Mouse (Mus musculus): Measurements from ENCODE around the gene Taok3. TPM values are rescaled to one million over a fixed set of nuclear protein-coding genes. Genes with fewer than 3 reads are reported as not detected.

Gene Taok3
- total RNA-seq, 2 experiments from 2014 or later = 4.6 to 6.8 TPM

DNA sequence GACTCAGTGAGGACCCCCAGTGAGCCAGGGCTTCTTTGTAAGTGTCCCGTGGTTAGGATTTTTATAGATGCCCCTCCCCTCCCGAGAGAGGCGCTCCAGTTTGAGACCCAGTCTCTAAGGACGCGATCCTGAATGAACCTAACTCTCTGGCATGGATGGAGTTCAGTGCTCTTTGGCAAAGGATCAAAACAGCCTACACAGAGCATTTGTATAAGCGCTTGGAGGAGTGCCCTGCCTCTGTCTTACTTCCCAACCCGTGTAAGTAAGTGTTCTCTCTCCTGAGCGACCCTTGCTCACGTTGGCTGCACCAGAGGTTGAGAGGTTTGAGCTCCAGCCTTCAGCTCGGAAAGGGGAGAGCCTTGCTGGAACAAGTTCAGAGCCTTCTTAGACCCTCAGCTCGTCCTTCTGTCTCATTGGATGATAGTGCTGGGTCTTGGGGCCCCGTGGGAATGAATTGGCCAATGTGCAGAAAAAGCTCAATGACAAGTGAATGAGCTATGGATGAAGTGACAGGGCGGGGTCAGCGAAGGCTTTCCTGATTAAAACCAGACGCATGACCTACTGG is 33.7 kb downstream of the Taok3 start:
- peak; percentile 71 for DNase-seq
- H3K27ac ChIP-seq = peak overlapping the region; percentile 70
- no peak for TF ChIP-seq CTCF (IDR thresholded peaks at IDR 0.05)
- H3K4me3 ChIP-seq = peak overlapping the region; percentile 31
- intact Hi-C loops (cut with DNase I) = no loop called here

DNA sequence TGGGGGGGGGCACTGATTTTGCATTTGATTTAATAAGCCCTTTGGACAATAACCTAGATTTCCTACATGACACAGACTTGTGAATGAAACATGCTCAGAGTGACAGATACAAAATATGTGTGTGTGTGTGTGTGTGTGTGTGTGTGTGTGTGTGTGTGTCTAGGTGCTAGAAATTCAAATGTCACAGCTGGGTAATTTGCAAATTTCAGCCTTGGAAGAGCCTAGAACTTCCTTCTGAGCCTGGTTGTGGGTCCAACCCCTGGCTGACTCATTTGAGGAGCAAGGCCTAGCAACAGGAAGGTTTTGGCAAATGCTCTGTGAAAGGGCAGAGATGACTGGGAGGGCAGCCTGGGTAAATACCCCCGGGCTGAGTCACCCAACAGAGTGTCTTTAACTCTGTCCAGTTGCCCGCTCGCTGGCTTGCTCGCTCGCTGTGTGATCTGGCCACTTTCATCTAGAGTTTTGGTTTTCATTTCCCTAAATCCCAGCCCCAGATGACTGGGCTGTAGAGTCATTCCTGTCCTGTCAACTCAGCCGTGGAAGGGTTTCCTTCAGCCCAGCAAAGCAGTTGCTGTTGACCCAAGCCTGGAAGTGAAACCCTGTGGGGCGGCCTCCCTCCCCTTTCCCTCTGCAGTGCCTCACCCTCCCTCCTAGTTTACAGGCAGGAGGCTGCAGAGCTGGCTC is 38.5 kb downstream of the Taok3 start:
- intact Hi-C loops (cut with DNase I) = loop anchor here (5.0 kb wide), 1 partner anchor 41 kb away; the partner anchor contains the start of gene Suds3
- peak overlapping the region; percentile 83 for H3K27ac ChIP-seq
- TF ChIP-seq CTCF (IDR thresholded peaks at IDR 0.05) = no peak
- DNase-seq = peak; percentile 70
- H3K4me3 ChIP-seq = peak overlapping the region; percentile 51

DNA sequence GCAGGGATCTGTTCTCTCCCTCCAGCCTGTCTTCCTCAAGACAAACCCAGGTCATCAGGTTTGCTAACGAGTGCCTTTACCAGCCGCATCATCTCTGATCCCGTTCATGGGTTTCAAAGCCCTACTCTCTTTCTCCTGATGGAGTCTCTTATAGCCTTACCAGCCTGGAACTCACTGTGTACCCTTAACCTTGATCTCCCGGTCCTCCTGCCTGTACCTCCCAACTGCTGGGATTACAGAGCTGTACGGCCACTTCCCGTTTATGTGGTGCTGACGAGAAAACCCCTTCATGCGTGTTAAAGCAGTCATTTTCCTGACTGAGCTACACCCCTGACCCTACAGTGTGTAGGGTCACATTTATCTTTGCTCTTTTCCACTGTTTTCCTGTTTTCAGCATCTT is 39.4 kb downstream of the Taok3 start:
- Histone ChIP-seq H3K27ac (peak overlapping the region; percentile 83), H3K4me3 (peak overlapping the region; percentile 51)
- intact Hi-C loops (cut with DNase I) = loop anchor here (5.0 kb wide), 1 partner anchor 42 kb away; the partner anchor contains the start of gene Suds3
- DNase-seq = no peak
- TF ChIP-seq CTCF (IDR thresholded peaks at IDR 0.05) = no peak

DNA sequence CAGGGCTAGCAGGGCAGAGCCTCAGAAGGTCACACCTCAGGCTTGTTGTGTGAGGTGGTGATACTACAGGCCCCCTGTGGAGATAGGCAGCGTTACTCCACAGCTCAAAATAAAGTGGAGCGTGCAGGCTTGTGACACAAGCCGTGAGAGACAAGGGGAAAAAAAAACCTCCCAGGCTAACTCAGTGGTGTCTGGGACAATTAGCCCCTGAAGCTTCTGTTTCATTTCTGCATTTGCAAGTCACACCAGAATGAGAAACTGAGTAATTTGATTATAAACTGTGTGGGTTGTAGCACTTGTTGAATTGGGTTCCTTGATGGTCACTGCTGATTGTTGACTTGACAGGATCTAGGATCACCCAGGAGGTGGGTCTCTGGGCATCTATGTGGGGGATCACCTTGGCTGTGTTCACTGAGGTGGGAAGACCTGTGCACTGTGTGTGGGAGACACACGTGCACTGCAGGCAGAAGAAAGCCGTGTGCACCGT is 39.9 kb downstream of the Taok3 start:
- DNase-seq = no peak
- intact Hi-C loops (cut with DNase I) = loop anchor here (5.0 kb wide), 1 partner anchor 43 kb away; the partner anchor contains the start of gene Suds3
- TF ChIP-seq CTCF (IDR thresholded peaks at IDR 0.05) = no peak
- Histone ChIP-seq H3K4me3 (no peak overlapping the region), H3K27ac (peak overlapping the region; percentile 83)

DNA sequence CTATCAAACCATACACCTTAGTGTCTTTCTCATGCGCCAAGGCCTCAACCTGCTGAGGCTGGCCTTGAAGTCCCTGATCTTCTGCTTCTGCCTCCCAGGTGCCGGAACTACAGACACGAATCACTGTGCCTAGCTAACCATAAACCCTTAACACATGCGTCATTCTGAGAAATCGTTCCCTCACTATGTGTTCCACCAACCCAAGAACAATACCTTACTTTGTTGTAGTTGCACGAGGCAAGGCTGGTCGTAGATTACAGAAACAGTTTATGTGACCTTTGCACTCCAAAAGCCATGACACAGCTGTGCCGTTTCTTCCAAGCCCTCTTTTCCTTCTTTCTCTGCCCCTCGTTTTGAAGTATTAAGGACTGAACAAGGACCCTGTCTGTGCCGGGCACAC is 40.6 kb downstream of the Taok3 start:
- no peak for TF ChIP-seq CTCF (IDR thresholded peaks at IDR 0.05)
- intact Hi-C loops (cut with DNase I) = no loop called here

DNA sequence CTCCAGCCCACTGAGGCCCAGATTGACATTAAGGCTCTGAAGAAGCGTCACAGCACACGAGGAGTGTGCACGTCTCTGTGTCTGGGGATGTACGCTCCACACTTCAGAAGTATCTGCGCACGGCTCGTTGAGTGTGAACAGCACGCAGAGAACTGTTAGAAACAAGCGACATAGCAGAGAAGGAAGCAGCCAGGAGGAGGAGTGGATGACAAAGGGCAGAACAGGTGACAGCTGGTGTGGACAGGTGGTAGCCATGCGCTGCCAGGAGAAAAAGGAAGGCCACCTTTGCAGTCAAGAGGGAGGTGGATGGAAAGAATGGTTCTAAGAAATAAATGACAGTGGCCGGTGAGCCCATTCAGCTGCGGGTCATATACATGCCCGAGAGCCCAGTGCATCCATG is 43.9 kb downstream of the Taok3 start:
- no peak for DNase-seq
- intact Hi-C loops (cut with DNase I) = no loop called here

More for the DNA sequence above, 40.6 kb downstream of the Taok3 start:
- Histone ChIP-seq H3K4me3 (no peak overlapping the region), H3K27ac (0 out of 2 replicates have a peak overlapping the region, but pooled peaks have one; percentile 2)
- no peak for DNase-seq

DNA sequence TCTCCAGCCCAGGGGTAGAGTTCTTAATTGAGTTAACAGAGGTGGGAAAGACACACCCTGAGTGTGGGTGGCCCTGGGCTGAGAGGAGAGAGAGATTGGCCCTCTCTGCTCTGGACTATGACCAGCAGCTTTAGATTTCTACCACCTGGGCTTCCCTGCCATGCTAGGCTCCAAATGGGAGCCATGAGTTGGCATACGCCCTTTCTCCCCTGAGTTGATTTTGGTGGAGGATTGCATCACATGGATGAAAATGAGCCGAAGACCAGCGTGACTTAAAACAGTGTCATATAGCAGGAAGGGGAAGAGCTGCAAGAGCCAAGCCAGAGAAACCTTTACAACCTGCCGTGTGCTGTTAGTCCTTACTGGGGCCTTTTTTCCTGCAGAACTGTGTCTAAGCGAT is 44.6 kb downstream of the Taok3 start:
- no peak for TF ChIP-seq CTCF (IDR thresholded peaks at IDR 0.05)
- no peak for DNase-seq
- H3K4me3 ChIP-seq = no peak overlapping the region
- peak overlapping the region; percentile 70 for H3K27ac ChIP-seq
- intact Hi-C loops (cut with DNase I) = no loop called here

More for the DNA sequence above, 43.9 kb downstream of the Taok3 start:
- H3K27ac ChIP-seq = no peak overlapping the region
- no peak for TF ChIP-seq CTCF (IDR thresholded peaks at IDR 0.05)
- H3K4me3 ChIP-seq = no peak overlapping the region

DNA sequence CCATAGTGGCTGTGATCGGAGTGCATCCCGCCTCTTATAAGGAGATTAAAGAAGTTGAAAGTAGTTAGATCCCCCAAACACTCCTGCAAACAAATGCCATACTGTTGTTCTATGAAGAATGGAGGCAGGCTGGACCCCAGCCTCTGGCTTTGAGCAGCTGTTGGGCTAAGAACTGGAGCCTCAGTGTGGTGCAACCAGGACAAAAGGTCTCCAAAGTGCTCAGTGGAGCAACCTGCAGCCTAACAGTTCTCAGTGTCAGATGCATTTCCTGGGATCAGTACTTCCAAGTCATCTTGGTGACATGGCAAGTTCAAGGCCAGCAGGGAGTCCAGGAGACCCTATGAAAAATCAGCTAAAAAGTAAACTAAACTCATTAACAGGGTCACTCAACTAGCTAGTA is 45.0 kb downstream of the Taok3 start:
- Histone ChIP-seq H3K27ac (peak overlapping the region; percentile 70), H3K4me3 (no peak overlapping the region)
- no peak for DNase-seq
- intact Hi-C loops (cut with DNase I) = no loop called here
- TF ChIP-seq CTCF (IDR thresholded peaks at IDR 0.05) = no peak

DNA sequence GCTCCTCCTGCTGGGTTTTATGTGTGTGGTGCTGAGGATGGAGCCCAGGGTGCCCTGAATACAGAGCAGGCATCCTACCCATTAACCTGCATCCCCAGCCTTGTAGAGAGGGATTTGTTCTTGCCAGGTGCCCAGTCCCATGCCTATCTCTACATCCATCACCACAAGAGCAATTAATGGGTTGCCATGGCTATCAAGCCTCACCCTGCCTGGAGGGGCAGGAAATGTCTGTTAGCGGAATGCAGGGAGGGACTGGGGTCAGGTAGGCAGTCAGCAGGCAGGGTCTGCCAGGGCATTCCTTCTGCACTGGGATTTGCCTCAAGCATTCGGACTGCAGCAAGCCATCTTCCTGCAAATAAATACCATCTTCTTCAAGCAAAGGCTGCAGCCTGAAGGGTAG is 46.0 kb downstream of the Taok3 start:
- TF ChIP-seq CTCF (IDR thresholded peaks at IDR 0.05) = no peak
- H3K27ac ChIP-seq = no peak overlapping the region
- intact Hi-C loops (cut with DNase I) = no loop called here
- no peak overlapping the region for H3K4me3 ChIP-seq
- no peak for DNase-seq

DNA sequence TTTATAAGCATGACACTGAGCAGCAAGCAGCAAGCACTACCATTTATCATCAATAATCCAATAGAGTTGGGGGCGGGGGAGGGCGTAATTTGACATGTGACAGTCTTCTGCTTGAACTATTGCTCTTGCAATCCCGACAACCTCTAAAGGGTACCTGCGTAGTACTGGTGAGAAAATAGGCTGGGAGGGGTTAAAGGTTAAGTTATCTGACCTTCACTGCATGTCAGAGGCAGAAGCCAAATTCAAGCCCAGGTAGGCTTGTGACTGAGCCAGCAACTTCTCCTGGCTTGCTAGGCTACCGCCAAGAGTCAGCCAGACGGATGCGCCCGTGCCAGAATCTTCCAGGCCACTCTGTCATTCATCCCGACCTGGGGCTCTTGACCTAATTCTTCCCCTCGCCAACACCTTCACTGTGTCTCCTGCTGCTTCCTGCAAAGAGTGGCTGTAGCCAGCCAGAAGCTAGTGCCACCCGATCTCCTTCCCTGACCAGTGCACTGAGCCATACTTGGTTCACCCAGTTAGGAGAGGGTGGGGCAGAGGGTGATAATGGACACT is 47.0 kb downstream of the Taok3 start:
- Histone ChIP-seq H3K4me3 (no peak overlapping the region), H3K27ac (peak overlapping the region; percentile 70)
- no peak for TF ChIP-seq CTCF (IDR thresholded peaks at IDR 0.05)
- peak; percentile 89 for DNase-seq
- intact Hi-C loops (cut with DNase I) = no loop called here

DNA sequence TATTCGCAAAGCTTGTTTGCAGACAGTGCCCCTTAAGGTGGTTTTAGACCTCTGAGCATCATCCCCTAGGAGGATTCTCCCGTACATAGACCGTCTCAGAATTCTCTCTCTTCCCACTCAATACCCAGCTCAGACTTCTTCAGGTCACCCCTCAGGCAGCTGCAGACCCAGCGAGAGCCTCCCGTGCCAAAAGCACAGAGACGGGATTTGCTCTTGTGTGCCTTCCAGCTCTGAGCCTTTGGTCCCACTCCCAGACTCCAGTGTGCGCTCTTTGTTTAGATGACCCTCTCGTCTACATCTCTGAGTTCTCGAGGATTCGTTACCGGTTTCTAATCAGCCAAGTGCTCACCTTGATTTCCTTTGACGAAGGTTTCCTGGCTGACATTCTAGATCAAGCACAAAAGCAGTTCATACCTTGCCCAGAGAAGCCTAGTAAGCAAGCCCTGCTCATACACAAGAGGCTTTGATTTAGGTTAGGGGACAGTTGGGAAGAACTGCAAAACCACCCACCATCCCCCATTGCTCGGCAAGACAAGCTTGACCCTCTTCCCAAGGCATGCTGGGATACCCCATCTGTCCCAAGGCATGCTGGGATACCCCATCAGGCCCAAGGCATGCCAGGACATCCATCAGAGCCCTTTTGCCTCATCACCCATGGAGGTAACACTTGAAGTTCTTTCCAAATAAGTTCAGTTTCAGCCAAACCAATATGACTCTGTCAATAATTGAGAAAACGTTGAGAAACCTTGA is 48.6 kb downstream of the Taok3 start:
- TF ChIP-seq CTCF (IDR thresholded peaks at IDR 0.05) = no peak
- no peak overlapping the region for H3K4me3 ChIP-seq
- DNase-seq = no peak
- H3K27ac ChIP-seq = no peak overlapping the region
- intact Hi-C loops (cut with DNase I) = no loop called here

DNA sequence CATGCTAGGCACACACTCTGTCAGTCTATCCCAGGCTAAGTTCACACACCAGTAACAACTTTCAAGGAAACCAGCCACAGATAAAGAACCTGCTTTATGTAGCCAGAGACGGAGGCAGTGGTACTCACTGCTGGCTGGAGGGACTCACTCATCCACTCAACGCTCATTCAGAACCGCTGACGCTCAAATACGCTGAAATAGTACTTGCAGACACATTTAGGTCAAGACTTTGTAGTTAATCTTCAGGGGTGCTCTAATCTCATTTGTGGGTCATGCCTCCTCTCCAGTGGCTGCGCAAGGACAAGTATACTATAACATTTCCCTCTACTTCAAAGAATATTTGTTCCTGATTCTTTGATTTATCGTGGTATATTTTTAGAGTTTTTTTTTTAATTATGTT is 54.1 kb downstream of the Taok3 start:
- intact Hi-C loops (cut with DNase I) = no loop called here
- TF ChIP-seq CTCF (IDR thresholded peaks at IDR 0.05) = no peak
- Histone ChIP-seq H3K27ac (no peak overlapping the region), H3K4me3 (no peak overlapping the region)
- DNase-seq = no peak

DNA sequence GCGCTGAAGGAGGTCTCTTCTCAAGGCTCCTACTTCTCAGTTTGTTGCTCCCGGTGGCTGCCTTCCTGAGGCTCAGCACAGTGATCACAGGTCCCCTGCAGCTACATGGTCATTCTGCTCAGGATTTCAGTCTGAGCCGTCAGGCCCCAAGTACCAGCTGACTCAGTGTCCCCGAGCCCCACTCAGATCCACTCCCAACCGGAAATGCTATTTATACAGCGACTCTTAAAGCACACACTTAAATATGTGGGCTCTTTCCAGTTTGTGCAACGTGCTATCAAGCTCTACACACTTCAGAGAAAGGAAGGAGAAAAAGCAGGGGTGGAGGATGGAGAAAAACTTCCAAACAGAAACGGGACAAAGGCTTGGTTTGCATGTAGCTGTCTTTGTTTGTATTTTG is 56.0 kb downstream of the Taok3 start:
- Histone ChIP-seq H3K4me3 (no peak overlapping the region), H3K27ac (no peak overlapping the region)
- TF ChIP-seq CTCF (IDR thresholded peaks at IDR 0.05) = no peak
- intact Hi-C loops (cut with DNase I) = no loop called here
- no peak for DNase-seq
